Comparison of ENCODE assay signal across 29 mouse cellular contexts in the genomic region with DNA sequence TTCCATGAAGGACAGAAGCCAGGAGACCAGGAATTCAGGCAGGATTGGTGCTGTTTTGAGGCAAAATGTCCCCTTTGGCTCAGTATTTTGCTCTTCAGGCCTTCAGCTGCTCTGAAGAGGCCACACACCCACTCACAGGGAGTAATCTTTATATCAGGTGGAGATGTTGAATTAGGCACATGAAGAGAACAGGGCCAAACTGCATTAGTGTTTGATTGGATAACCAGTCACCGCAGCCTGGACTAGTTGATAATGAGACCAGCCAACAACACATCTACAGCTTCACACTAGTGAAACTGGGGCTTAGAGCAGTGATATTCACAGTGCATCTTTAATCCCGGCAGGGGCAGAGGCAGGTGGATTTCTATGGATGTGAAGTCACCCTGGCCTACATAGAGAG. TPM values are rescaled to one million over a fixed set of nuclear protein-coding genes. Genes with fewer than 3 reads are reported as not detected.
DNase-seq lines count a peak whose midpoint lies in the region; ATAC-seq lines count a peak whose summit lies in the region.
"Had no signal": no experiment of that assay in that cellular context is flagged by ENCODE, and none has a peak within 500 bp of the region (broad histone marks: within the 10 kb centered on the region; RNA-seq: fewer than 3 reads in every experiment).

No protein-coding gene starts in this region.

- H3K27me3 ChIP-seq in liver, embryonic 15.5 days: no peaks in the 10 kb centered on the region
- H3K27me3 ChIP-seq in midbrain, embryonic 10.5 days (ENCODE audit: low read depth, poor library complexity, severe bottlenecking): no peaks in the 10 kb centered on the region
- H3K27me3 ChIP-seq: embryonic facial prominence, embryonic 13.5 days; hindbrain, embryonic 12.5 days; intestine, embryonic 15.5 days; limb, embryonic 12.5 days; midbrain, embryonic 13.5 days; neural tube, embryonic 13.5 days had no signal

- H3K4me2 ChIP-seq in liver, embryonic 15.5 days: peak overlapping the region; percentile 32
- H3K4me2 ChIP-seq: embryonic facial prominence, embryonic 13.5 days; heart, embryonic 11.5 days; hindbrain, embryonic 12.5 days; intestine, embryonic 15.5 days; limb, embryonic 12.5 days; midbrain, embryonic 13.5 days; neural tube, embryonic 13.5 days had no signal

- H3K36me3 ChIP-seq in liver, embryonic 15.5 days (replicated peaks): no peaks in the 10 kb centered on the region
- no peaks in the 10 kb centered on the region for H3K36me3 ChIP-seq in midbrain, embryonic 10.5 days
- H3K36me3 ChIP-seq: embryonic facial prominence, embryonic 13.5 days; hindbrain, embryonic 12.5 days; intestine, embryonic 15.5 days; limb, embryonic 12.5 days; midbrain, embryonic 13.5 days; neural tube, embryonic 13.5 days had no signal

- ATAC-seq in common myeloid progenitor, adult 5-6 weeks (replicated peaks; ENCODE audit: low read depth, poor library complexity, severe bottlenecking): peak; percentile 40; the same call in 1 of the 2 replicates
- peak; percentile 83 for ATAC-seq in liver, embryonic 15.5 days (ENCODE audit: insufficient read depth)
- ATAC-seq in megakaryocyte-erythroid progenitor cell, adult 5-6 weeks (replicated peaks; ENCODE audit: low FRiP score, low TSS enrichment, poor library complexity, severe bottlenecking): peak; percentile 92
- ATAC-seq: CD4-positive, CD25-positive, alpha-beta regulatory T cell, adult 4 months; forebrain, embryonic 14.5 days; hindbrain, postnatal 0 days; intestine, embryonic 15.5 days; midbrain, embryonic 13.5 days had no signal

- intact Hi-C loops in left cerebral cortex, postnatal 25 days (cut with DNase I): no loop called here

- H3K9me3 ChIP-seq in liver, embryonic 15.5 days (replicated peaks): no peaks in the 10 kb centered on the region
- peaks cover 4% of the 10 kb centered on the region; the same call in 1 of the 2 replicates for H3K9me3 ChIP-seq in midbrain, embryonic 10.5 days (replicated peaks)
- H3K9me3 ChIP-seq: intestine, embryonic 15.5 days; midbrain, embryonic 13.5 days; neural tube, embryonic 13.5 days had no signal

- H3K4me3 ChIP-seq in liver, embryonic 15.5 days (replicated peaks): no peak overlapping the region
- no peak overlapping the region for H3K4me3 ChIP-seq in midbrain, embryonic 10.5 days
- H3K4me3 ChIP-seq: embryonic facial prominence, embryonic 13.5 days; erythroblast, embryonic 14.5 days; gastrocnemius, adult 2 months; hindbrain, embryonic 12.5 days; intestine, embryonic 15.5 days; limb, embryonic 12.5 days; midbrain, embryonic 13.5 days; neural tube, embryonic 13.5 days had no signal

- H3K27ac ChIP-seq in liver, embryonic 15.5 days (replicated peaks): peak overlapping the region; percentile 73
- H3K27ac ChIP-seq in midbrain, embryonic 10.5 days (replicated peaks): no peak overlapping the region
- H3K27ac ChIP-seq: embryonic facial prominence, embryonic 13.5 days; hindbrain, embryonic 12.5 days; hindbrain, postnatal 0 days; intestine, embryonic 15.5 days; kidney, postnatal 0 days; limb, embryonic 12.5 days; midbrain, embryonic 13.5 days; neural tube, embryonic 13.5 days had no signal

- DNase-seq in liver: peak; percentile 28
- no peak for DNase-seq in layer of hippocampus, adult 9-11 months
- no peak for DNase-seq in midbrain, embryonic 10.5 days (ENCODE audit: low spot score)
- DNase-seq in left cerebral cortex, postnatal 25 days (ENCODE audit: low spot score in 2 of 2): no peak
- DNase-seq: adrenal gland, postnatal 25 days; cerebellum, adult 11-12 months; cerebellum, adult 9-11 months; gastrocnemius, adult 2 months; gastrocnemius, postnatal 36 days; heart, adult 18-20 months; heart, postnatal 36 days; kidney, adult 8-10 months; lung, adult 18-20 months; lung, postnatal 10 days had no signal

- H3K9ac ChIP-seq in liver, embryonic 15.5 days: no peak overlapping the region
- H3K9ac ChIP-seq: embryonic facial prominence, embryonic 13.5 days; hindbrain, embryonic 12.5 days; intestine, embryonic 15.5 days; limb, embryonic 12.5 days; midbrain, embryonic 13.5 days; neural tube, embryonic 13.5 days had no signal

- WGBS in liver, embryonic 15.5 days (ENCODE audit: insufficient replicate concordance): 36% methylated on average over 2 of the region's 2 CpGs
- WGBS in midbrain, embryonic 10.5 days: 87% methylated on average over 2 of the region's 2 CpGs

- H3K4me1 ChIP-seq in liver, embryonic 15.5 days (replicated peaks): peaks cover 48% of the 10 kb centered on the region
- H3K4me1 ChIP-seq in midbrain, embryonic 10.5 days: no peaks in the 10 kb centered on the region
- H3K4me1 ChIP-seq: intestine, embryonic 15.5 days; limb, embryonic 12.5 days; midbrain, embryonic 13.5 days had no signal

RNA-seq across cellular contexts. Expression of a gene that starts 8.3 kb away (rescaled TPM):
- 0.18 and 0.34 TPM in 2 replicates for total RNA-seq in common myeloid progenitor, adult 5-6 weeks (2017)
- 0.76 and 0.81 TPM in 2 replicates for polyA plus RNA-seq in liver, embryonic 15.5 days (2015; fragmentation: Nextera tagmentation; extraction: Ambion mirVana)
- total RNA-seq in megakaryocyte-erythroid progenitor cell, adult 5-6 weeks (2014; fragmentation: Nextera tagmentation): 0.89 and 1.4 TPM in 2 replicates
- 0.27 TPM in 1 of 2 replicates, not detected in the other for total RNA-seq in megakaryocyte-erythroid progenitor cell, adult 5-6 weeks (2017)
- 1.9 and 2.2 TPM in 2 replicates for polyA plus RNA-seq in midbrain, embryonic 10.5 days (2016; fragmentation: Nextera tagmentation; extraction: Ambion mirVana)
- total RNA-seq in left cerebral cortex, postnatal 25 days (2021): under 1 TPM; 0.34 to 0.76 TPM
- polyA plus RNA-seq: erythroblast, embryonic 14.5 days had no signal

RNA-seq across cellular contexts. Expression of a gene that starts 16.2 kb away (rescaled TPM):
- 56.4 and 67.3 TPM in 2 replicates for total RNA-seq in common myeloid progenitor, adult 5-6 weeks (2017)
- polyA plus RNA-seq in liver, embryonic 15.5 days (2015; fragmentation: Nextera tagmentation; extraction: Ambion mirVana): 48.9 and 52.9 TPM in 2 replicates
- total RNA-seq in megakaryocyte-erythroid progenitor cell, adult 5-6 weeks (2014; fragmentation: Nextera tagmentation): 56.6 and 77.5 TPM in 2 replicates
- 39.5 and 52.9 TPM in 2 replicates for total RNA-seq in megakaryocyte-erythroid progenitor cell, adult 5-6 weeks (2017)
- 135 and 138 TPM in 2 replicates for polyA plus RNA-seq in midbrain, embryonic 10.5 days (2016; fragmentation: Nextera tagmentation; extraction: Ambion mirVana)
- total RNA-seq in left cerebral cortex, postnatal 25 days (2021): 100 to 1,000 TPM; 104 to 114 TPM

RNA-seq across cellular contexts. Expression of a gene that starts 16.5 kb away (rescaled TPM):
- total RNA-seq in common myeloid progenitor, adult 5-6 weeks (2017): 1,747 and 1,973 TPM in 2 replicates
- polyA plus RNA-seq in liver, embryonic 15.5 days (2015; fragmentation: Nextera tagmentation; extraction: Ambion mirVana): 387 and 487 TPM in 2 replicates
- total RNA-seq in megakaryocyte-erythroid progenitor cell, adult 5-6 weeks (2014; fragmentation: Nextera tagmentation): 1,595 and 1,825 TPM in 2 replicates
- 1,385 and 1,766 TPM in 2 replicates for total RNA-seq in megakaryocyte-erythroid progenitor cell, adult 5-6 weeks (2017)
- polyA plus RNA-seq in midbrain, embryonic 10.5 days (2016; fragmentation: Nextera tagmentation; extraction: Ambion mirVana): 837 and 1,005 TPM in 2 replicates
- total RNA-seq in left cerebral cortex, postnatal 25 days (2021): 100 to 1,000 TPM; 209 to 243 TPM

RNA-seq across cellular contexts. Expression of a gene that starts 57.2 kb away (rescaled TPM):
- not detected in 2 replicates for total RNA-seq in common myeloid progenitor, adult 5-6 weeks (2017)
- 0.10 and 0.14 TPM in 2 replicates for polyA plus RNA-seq in liver, embryonic 15.5 days (2015; fragmentation: Nextera tagmentation; extraction: Ambion mirVana)
- 0.42 TPM in 1 of 2 replicates, not detected in the other for total RNA-seq in megakaryocyte-erythroid progenitor cell, adult 5-6 weeks (2014; fragmentation: Nextera tagmentation)
- total RNA-seq in megakaryocyte-erythroid progenitor cell, adult 5-6 weeks (2017): not detected in 2 replicates
- polyA plus RNA-seq in midbrain, embryonic 10.5 days (2016; fragmentation: Nextera tagmentation; extraction: Ambion mirVana): 1.5 and 2.0 TPM in 2 replicates
- total RNA-seq in left cerebral cortex, postnatal 25 days (2021): 1 to 10 TPM; 1.9 to 2.3 TPM
- polyA plus RNA-seq: CD4-positive, CD25-positive, alpha-beta regulatory T cell, adult 4 months had no signal

Comparison
In these comparisons a context has a peak if more than half of its experiments do, and no peak if none do; other contexts are left out.
1. ATAC-seq: peak in every context shown above with its lines; median percentile 92 in megakaryocyte-erythroid progenitor cell, adult 5-6 weeks; 83 in liver, embryonic 15.5 days; 40 in common myeloid progenitor, adult 5-6 weeks.